Comparison of ENCODE assay signal across 9 mouse cellular contexts in the genomic region with DNA sequence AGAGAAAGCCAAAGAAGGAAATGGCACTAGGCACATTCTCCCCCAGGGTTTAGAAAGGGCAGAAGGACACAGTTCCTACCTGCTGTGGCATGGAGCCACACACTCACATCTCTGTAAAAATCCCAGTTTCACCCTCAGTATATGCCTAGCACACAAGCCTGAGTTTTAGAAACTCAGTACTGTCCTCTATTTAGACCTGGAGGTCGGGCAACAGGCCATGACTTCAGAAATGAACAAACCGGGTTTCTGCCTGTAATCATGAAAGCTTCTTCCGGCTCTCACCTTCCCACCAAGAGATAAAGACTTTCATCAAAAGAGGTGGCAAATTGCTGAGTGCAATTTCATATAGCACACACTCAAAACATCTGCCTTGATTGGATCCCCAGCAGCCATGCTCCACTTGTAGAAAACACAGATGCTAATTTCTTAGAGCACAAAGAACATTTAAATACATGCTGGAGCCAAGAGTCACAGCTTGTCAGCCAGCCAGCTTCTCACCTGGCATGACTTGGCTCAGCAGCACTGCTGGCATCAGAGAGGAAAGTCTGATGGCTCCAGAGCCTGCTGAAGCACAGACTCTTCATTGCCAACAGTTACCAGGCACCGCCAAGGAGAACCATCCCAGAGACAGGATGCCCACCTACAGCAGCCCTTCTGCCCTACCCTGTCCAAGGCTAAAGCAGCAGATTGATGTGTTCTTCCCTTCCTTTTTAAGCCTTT.
DNase-seq lines count a peak whose midpoint lies in the region.
"Had no signal": no experiment of that assay in that cellular context is flagged by ENCODE, and none has a peak within 500 bp of the region (broad histone marks: within the 10 kb centered on the region; RNA-seq: fewer than 3 reads in every experiment).

No protein-coding gene starts in this region.

- intact Hi-C loops in heart, postnatal 36 days (cut with DNase I): no loop called here

- DNase-seq in heart, postnatal 4 days: peak; percentile 11
- DNase-seq in heart, postnatal 36 days: no peak
- DNase-seq in ovary, postnatal 14 days (ENCODE audit: low spot score): peak; percentile 4
- no peak for DNase-seq in ovary, postnatal 10 days (ENCODE audit: low spot score)
- peak; percentile 42 for DNase-seq in kidney, adult 9 months
- DNase-seq in telencephalon, adult 2 months (ENCODE audit: low read depth, low spot score): peak; percentile 48
- no peak for DNase-seq in urinary bladder, adult 2 months (ENCODE audit: low spot score)
- no peak for DNase-seq in retina, postnatal 1 day
- DNase-seq: lung, embryonic 14.5 days had no signal

Comparison
In these comparisons a context has a peak if more than half of its experiments do, and no peak if none do; other contexts are left out.
1. DNase-seq: peak in heart, postnatal 4 days (single experiment), ovary, postnatal 14 days (single experiment), kidney, adult 9 months (single experiment) and telencephalon, adult 2 months (single experiment); none in heart, postnatal 36 days (0 of 2), ovary, postnatal 10 days (single experiment), urinary bladder, adult 2 months (single experiment) and retina, postnatal 1 day (single experiment).